In the genomic region with DNA sequence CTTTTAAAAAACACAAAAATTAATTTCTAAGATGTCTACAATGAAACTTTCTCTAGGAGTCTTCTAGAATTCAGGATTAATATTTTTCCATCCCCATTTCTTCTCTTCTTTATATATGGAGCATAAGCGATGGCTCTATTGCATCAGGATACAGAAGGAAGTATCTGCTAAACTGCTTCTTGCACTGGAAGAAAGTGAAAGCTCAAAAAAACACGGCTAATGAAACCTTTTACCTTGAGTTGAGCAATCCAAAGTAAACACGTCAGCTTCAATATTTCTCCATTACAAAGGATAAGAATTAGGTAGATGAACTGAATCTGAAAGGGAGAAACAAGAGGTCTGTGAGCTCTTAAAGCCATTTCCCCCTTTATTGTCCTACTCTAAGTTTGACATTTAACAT, we compare ENCODE assay signal across 20 mouse cellular contexts. TPM values are rescaled to one million over a fixed set of nuclear protein-coding genes. Genes with fewer than 3 reads are reported as not detected.
DNase-seq lines count a peak whose midpoint lies in the region; ATAC-seq lines count a peak whose summit lies in the region.
"Had no signal": no experiment of that assay in that cellular context is flagged by ENCODE, and none has a peak within 500 bp of the region (broad histone marks: within the 10 kb centered on the region; RNA-seq: fewer than 3 reads in every experiment).

No protein-coding gene starts in this region.

- intact Hi-C loops in left cerebral cortex, postnatal 25 days (cut with DNase I): no loop called here

- ATAC-seq in frontal cortex, adult (ENCODE audit: low TSS enrichment): no peak
- ATAC-seq: activated CD4-positive, CD25-positive, alpha-beta regulatory T cell, adult 4 months; forebrain, embryonic 13.5 days; forebrain, embryonic 16.5 days; Patski had no signal

- DNase-seq in lung, postnatal 25 days (ENCODE audit: low spot score): peak; percentile 10
- DNase-seq in lung, postnatal 14 days: no peak
- DNase-seq in ES-CJ7 (ENCODE audit: low read depth, low spot score) (peak; percentile 7), ZHBTc4 (ENCODE audit: low read depth, low spot score) (peak; percentile 24)
- no peak for DNase-seq in left cerebral cortex, postnatal 25 days (ENCODE audit: low spot score in 2 of 2)
- DNase-seq: adrenal gland, adult 8-10 months; adrenal gland, postnatal 25 days; cerebellum, adult 11-12 months; cerebellum, adult 8-10 months; cerebellum, postnatal 10 days; cerebellum, postnatal 36 days; embryo, embryonic 11 days; gastrocnemius, adult 2 months; gastrocnemius, postnatal 14 days; heart, adult 11 months had no signal

RNA-seq across cellular contexts. Expression of gene Stx17, which starts 8.0 kb away (rescaled TPM):
- 10 to 100 TPM; 22.5 to 24.0 TPM for total RNA-seq in left cerebral cortex, postnatal 25 days (2021)

Comparison
In these comparisons a context has a peak if more than half of its experiments do, and no peak if none do; other contexts are left out.
1. DNase-seq: peak in lung, postnatal 25 days (single experiment), ES-CJ7 (single experiment) and ZHBTc4 (single experiment); none in lung, postnatal 14 days (single experiment) and left cerebral cortex, postnatal 25 days (0 of 2).